Comparison of ENCODE assay signal across 8 mouse cellular contexts in the genomic region with DNA sequence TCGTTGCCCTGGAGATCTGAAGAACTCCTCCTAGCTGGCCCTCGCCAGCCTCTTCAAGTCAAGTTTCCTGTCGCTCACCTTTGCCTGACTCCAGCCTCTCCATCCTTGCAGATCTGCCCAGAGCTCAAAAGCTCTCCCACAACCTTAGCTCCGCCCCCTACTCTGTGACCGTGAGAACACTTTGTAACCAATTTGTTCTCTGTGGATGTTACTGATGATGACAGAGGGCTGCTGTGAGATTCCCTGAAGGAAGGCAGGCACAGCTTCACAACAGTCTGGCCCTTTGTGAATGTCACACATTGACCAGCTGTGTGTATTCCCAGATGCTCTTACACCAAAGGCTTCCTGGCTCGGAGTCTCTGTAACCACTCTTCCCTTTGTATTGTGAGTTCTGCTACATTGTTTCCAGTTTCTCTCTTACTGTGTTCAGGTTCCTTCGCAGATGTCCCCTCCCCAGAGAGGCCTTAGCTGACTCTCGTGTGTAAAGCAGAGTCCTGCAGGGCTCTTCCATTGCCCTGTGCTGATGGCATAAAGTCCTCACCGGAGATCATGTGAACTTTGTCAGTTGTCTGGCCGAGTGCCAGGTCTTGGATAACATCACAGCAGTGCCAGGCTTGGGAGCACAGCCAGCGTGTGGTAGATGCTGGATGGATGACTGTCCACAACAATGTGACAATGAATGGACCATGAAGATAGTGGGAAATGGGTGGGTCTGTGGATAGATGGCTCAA. TPM values are rescaled to one million over a fixed set of nuclear protein-coding genes. Genes with fewer than 3 reads are reported as not detected.
DNase-seq lines count a peak whose midpoint lies in the region; ATAC-seq and TF ChIP-seq lines count a peak whose summit lies in the region.

No protein-coding gene starts in this region.

- TF ChIP-seq EP300 in stomach, postnatal 0 days (optimal IDR thresholded peaks at IDR 0.05) = no peak

- peak; percentile 69 for DNase-seq in midbrain, postnatal 0 days (ENCODE audit: low spot score)
- no peak for DNase-seq in midbrain, embryonic 11.5 days (ENCODE audit: low spot score, missing footprints)
- peak; percentile 79 for DNase-seq in kidney, postnatal 10 days
- peak; percentile 37 for DNase-seq in stomach, postnatal 0 days (ENCODE audit: low spot score)
- DNase-seq in layer of hippocampus, adult 9-10 months (ENCODE audit: low spot score) = no peak

- no peaks in the 10 kb centered on the region for H3K27me3 ChIP-seq in midbrain, postnatal 0 days (ENCODE audit: insufficient read depth, low read length)
- no peaks in the 10 kb centered on the region for H3K27me3 ChIP-seq in midbrain, embryonic 11.5 days (ENCODE audit: control insufficient read depth, insufficient read depth, low read length)
- H3K27me3 ChIP-seq in heart, embryonic 15.5 days = 0 out of 2 replicates have a peak, but pooled peaks cover 3% of the 10 kb centered on the region
- no peaks in the 10 kb centered on the region for H3K27me3 ChIP-seq in stomach, postnatal 0 days (ENCODE audit: control insufficient read depth, insufficient read depth, low read length)
- H3K27me3 ChIP-seq in forebrain, embryonic 13.5 days = no peaks in the 10 kb centered on the region

- no peak for ATAC-seq in midbrain, postnatal 0 days (ENCODE audit: low FRiP score)
- no peak for ATAC-seq in midbrain, embryonic 11.5 days (ENCODE audit: low FRiP score)
- 0 out of 2 replicates have a peak, but pooled peaks have one; percentile 45 for ATAC-seq in heart, embryonic 15.5 days (replicated peaks; ENCODE audit: insufficient number of reproducible peaks, insufficient read depth, low FRiP score, low read depth)
- ATAC-seq in stomach, postnatal 0 days (ENCODE audit: low FRiP score, low TSS enrichment) = peak; percentile 31; the same call in 1 of the 2 replicates
- ATAC-seq in inflammation-experienced regulatory T-cells, adult 6 months = no peak
- no peak for ATAC-seq in forebrain, embryonic 13.5 days

- no peak overlapping the region for H3K4me2 ChIP-seq in midbrain, postnatal 0 days (ENCODE audit: low read depth, low read length, poor library complexity, severe bottlenecking)
- H3K4me2 ChIP-seq in midbrain, embryonic 11.5 days = no peak overlapping the region
- no peak overlapping the region for H3K4me2 ChIP-seq in heart, embryonic 15.5 days
- no peak overlapping the region for H3K4me2 ChIP-seq in stomach, postnatal 0 days (replicated peaks; ENCODE audit: low read depth)
- H3K4me2 ChIP-seq in forebrain, embryonic 13.5 days = no peak overlapping the region

- no peak overlapping the region; the same call in 1 of the 2 replicates for H3K27ac ChIP-seq in midbrain, postnatal 0 days (ENCODE audit: low read depth, low read length)
- H3K27ac ChIP-seq in midbrain, embryonic 11.5 days (ENCODE audit: low read depth, low read length) = no peak overlapping the region
- H3K27ac ChIP-seq in heart, embryonic 15.5 days = no peak overlapping the region
- H3K27ac ChIP-seq in stomach, postnatal 0 days (replicated peaks) = no peak overlapping the region
- H3K27ac ChIP-seq in forebrain, embryonic 13.5 days = no peak overlapping the region

- H3K9me3 ChIP-seq in midbrain, postnatal 0 days (ENCODE audit: low read length) = no peaks in the 10 kb centered on the region
- H3K9me3 ChIP-seq in midbrain, embryonic 11.5 days (ENCODE audit: control insufficient read depth, low read length) = no peaks in the 10 kb centered on the region
- no peaks in the 10 kb centered on the region for H3K9me3 ChIP-seq in heart, embryonic 15.5 days (replicated peaks)
- H3K9me3 ChIP-seq in stomach, postnatal 0 days (ENCODE audit: control insufficient read depth, low read length) = no peaks in the 10 kb centered on the region
- H3K9me3 ChIP-seq in forebrain, embryonic 13.5 days (replicated peaks) = no peaks in the 10 kb centered on the region

- H3K9ac ChIP-seq in midbrain, postnatal 0 days (replicated peaks; ENCODE audit: low read length, poor library complexity, severe bottlenecking) = no peak overlapping the region
- no peak overlapping the region for H3K9ac ChIP-seq in midbrain, embryonic 11.5 days (ENCODE audit: low read length)
- no peak overlapping the region for H3K9ac ChIP-seq in heart, embryonic 15.5 days
- no peak overlapping the region for H3K9ac ChIP-seq in stomach, postnatal 0 days (ENCODE audit: low read length)
- H3K9ac ChIP-seq in forebrain, embryonic 13.5 days = no peak overlapping the region

- WGBS in midbrain, postnatal 0 days = 31% methylated on average over 11 of the region's 11 CpGs
- 55% methylated on average over 11 of the region's 11 CpGs for WGBS in midbrain, embryonic 11.5 days
- 26% methylated on average over 11 of the region's 11 CpGs for WGBS in heart, embryonic 15.5 days
- 24% methylated on average over 11 of the region's 11 CpGs for WGBS in stomach, postnatal 0 days
- WGBS in forebrain, embryonic 13.5 days = 38% methylated on average over 11 of the region's 11 CpGs

- no peaks in the 10 kb centered on the region for H3K36me3 ChIP-seq in midbrain, postnatal 0 days (ENCODE audit: insufficient read depth, low read length)
- H3K36me3 ChIP-seq in midbrain, embryonic 11.5 days (ENCODE audit: control insufficient read depth, insufficient read depth, low read length) = no peaks in the 10 kb centered on the region
- no peaks in the 10 kb centered on the region for H3K36me3 ChIP-seq in heart, embryonic 15.5 days
- H3K36me3 ChIP-seq in stomach, postnatal 0 days (ENCODE audit: control insufficient read depth, insufficient read depth, low read length) = peaks cover 3% of the 10 kb centered on the region; the same call in 1 of the 2 replicates
- H3K36me3 ChIP-seq in forebrain, embryonic 13.5 days (ENCODE audit: poor library complexity, severe bottlenecking) = no peaks in the 10 kb centered on the region

- no peak overlapping the region for H3K4me3 ChIP-seq in midbrain, postnatal 0 days (ENCODE audit: low read depth, low read length)
- H3K4me3 ChIP-seq in midbrain, embryonic 11.5 days (ENCODE audit: low read depth, low read length) = no peak overlapping the region
- no peak overlapping the region for H3K4me3 ChIP-seq in heart, embryonic 15.5 days
- no peak overlapping the region for H3K4me3 ChIP-seq in stomach, postnatal 0 days (ENCODE audit: low read depth, low read length)
- H3K4me3 ChIP-seq in forebrain, embryonic 13.5 days = no peak overlapping the region

- TF ChIP-seq CTCF in midbrain, postnatal 0 days (IDR thresholded peaks at IDR 0.05) = no peak
- no peak for TF ChIP-seq CTCF in stomach, postnatal 0 days (IDR thresholded peaks at IDR 0.05; ENCODE audit: low read depth)

- H3K4me1 ChIP-seq in midbrain, postnatal 0 days (ENCODE audit: insufficient read depth, low read length) = peaks cover 5% of the 10 kb centered on the region
- H3K4me1 ChIP-seq in midbrain, embryonic 11.5 days (ENCODE audit: control insufficient read depth, insufficient read depth, low read length) = 0 out of 2 replicates have a peak, but pooled peaks cover 2% of the 10 kb centered on the region
- H3K4me1 ChIP-seq in heart, embryonic 15.5 days (replicated peaks) = peaks cover 16% of the 10 kb centered on the region
- H3K4me1 ChIP-seq in stomach, postnatal 0 days (replicated peaks; ENCODE audit: control insufficient read depth, insufficient read depth) = peaks cover 2% of the 10 kb centered on the region; the same call in 1 of the 2 replicates
- peaks cover 15% of the 10 kb centered on the region for H3K4me1 ChIP-seq in forebrain, embryonic 13.5 days

RNA-seq across cellular contexts. Expression of gene Slc2a10, which starts 9.4 kb away (rescaled TPM):
- total RNA-seq in midbrain, postnatal 0 days (2014; rRNA removed) = 1.8 and 1.9 TPM in 2 replicates
- polyA plus RNA-seq in midbrain, postnatal 0 days (2015; fragmentation: Nextera tagmentation; extraction: Ambion mirVana) = 2.5 and 2.6 TPM in 2 replicates
- 2.8 TPM in 2 replicates for polyA plus RNA-seq in midbrain, embryonic 11.5 days (2014; fragmentation: Nextera tagmentation; extraction: Ambion mirVana)
- polyA plus RNA-seq in heart, embryonic 15.5 days (2015; fragmentation: Nextera tagmentation; extraction: Ambion mirVana) = 5.0 and 7.5 TPM in 2 replicates
- 10.1 and 10.7 TPM in 2 replicates for polyA plus RNA-seq in stomach, postnatal 0 days (2015; fragmentation: Nextera tagmentation; extraction: Ambion mirVana)
- not detected for polyA plus RNA-seq in inflammation-experienced regulatory T-cells, adult 6 months (2017; shearing (Covaris generic))
- 2.7 and 2.8 TPM in 2 replicates for polyA plus RNA-seq in forebrain, embryonic 13.5 days (2015; fragmentation: Nextera tagmentation; extraction: Ambion mirVana)

RNA-seq across cellular contexts. Expression of gene Trp53rka, which starts 19.9 kb away (rescaled TPM):
- 37.1 and 54.9 TPM in 2 replicates for total RNA-seq in midbrain, postnatal 0 days (2014; rRNA removed)
- polyA plus RNA-seq in midbrain, postnatal 0 days (2015; fragmentation: Nextera tagmentation; extraction: Ambion mirVana) = 37.0 and 40.3 TPM in 2 replicates
- 46.2 and 49.3 TPM in 2 replicates for polyA plus RNA-seq in midbrain, embryonic 11.5 days (2014; fragmentation: Nextera tagmentation; extraction: Ambion mirVana)
- polyA plus RNA-seq in heart, embryonic 15.5 days (2015; fragmentation: Nextera tagmentation; extraction: Ambion mirVana) = 19.4 and 25.3 TPM in 2 replicates
- 19.7 and 21.3 TPM in 2 replicates for polyA plus RNA-seq in stomach, postnatal 0 days (2015; fragmentation: Nextera tagmentation; extraction: Ambion mirVana)
- polyA plus RNA-seq in inflammation-experienced regulatory T-cells, adult 6 months (2017; shearing (Covaris generic)) = 1 to 10 TPM; 3.5 to 5.0 (median 4.3) TPM
- polyA plus RNA-seq in forebrain, embryonic 13.5 days (2015; fragmentation: Nextera tagmentation; extraction: Ambion mirVana) = 41.3 and 47.0 TPM in 2 replicates

RNA-seq across cellular contexts. Expression of gene Slc13a3, which starts 40.0 kb away (rescaled TPM):
- 25.5 and 32.1 TPM in 2 replicates for total RNA-seq in midbrain, postnatal 0 days (2014; rRNA removed)
- 17.4 and 20.3 TPM in 2 replicates for polyA plus RNA-seq in midbrain, postnatal 0 days (2015; fragmentation: Nextera tagmentation; extraction: Ambion mirVana)
- polyA plus RNA-seq in midbrain, embryonic 11.5 days (2014; fragmentation: Nextera tagmentation; extraction: Ambion mirVana) = 1.4 and 2.1 TPM in 2 replicates
- 0.24 and 0.27 TPM in 2 replicates for polyA plus RNA-seq in heart, embryonic 15.5 days (2015; fragmentation: Nextera tagmentation; extraction: Ambion mirVana)
- polyA plus RNA-seq in stomach, postnatal 0 days (2015; fragmentation: Nextera tagmentation; extraction: Ambion mirVana) = 0.34 and 0.64 TPM in 2 replicates
- not detected for polyA plus RNA-seq in inflammation-experienced regulatory T-cells, adult 6 months (2017; shearing (Covaris generic))
- 2.8 and 3.1 TPM in 2 replicates for polyA plus RNA-seq in forebrain, embryonic 13.5 days (2015; fragmentation: Nextera tagmentation; extraction: Ambion mirVana)

Comparison
In these comparisons a context has a peak if more than half of its experiments do, and no peak if none do; other contexts are left out.
1. DNase-seq: peak in midbrain, postnatal 0 days (single experiment), kidney, postnatal 10 days (single experiment) and stomach, postnatal 0 days (single experiment); none in midbrain, embryonic 11.5 days (single experiment) and layer of hippocampus, adult 9-10 months (single experiment).
2. ATAC-seq: peak in heart, embryonic 15.5 days (single experiment) and stomach, postnatal 0 days (single experiment); none in midbrain, postnatal 0 days (single experiment), midbrain, embryonic 11.5 days (single experiment), inflammation-experienced regulatory T-cells, adult 6 months (single experiment) and forebrain, embryonic 13.5 days (single experiment).